Mouse (Mus musculus): ENCODE measurements around the gene Ubr2. TPM values are rescaled to one million over a fixed set of nuclear protein-coding genes. Genes with fewer than 3 reads are reported as not detected.

The Ubr2 gene
- total and polyA plus RNA-seq, 3 experiments, result 15.3 to 353 (median 33.8) TPM

GRCm38 (mm10) chr17:47042866-47043265, 32.5 kb upstream of the Ubr2 start:
- no peak for DNase-seq (ENCODE audit: low read depth, low spot score)
- Histone ChIP-seq H3K4me3 (ENCODE audit: control insufficient read depth in 1 of 2, insufficient read depth in 1 of 2, low read depth in 2 of 2, low read length in 2 of 2) (no peak overlapping the region), H3K36me3 (ENCODE audit: control insufficient read depth in 1 of 2, insufficient read depth in 2 of 2, low read length in 2 of 2) (no peaks in the 10 kb centered on the region), H3K27me3 (ENCODE audit: control insufficient read depth in 1 of 2, insufficient read depth in 2 of 2, low read length in 2 of 2) (peaks cover 12 to 14% of the 10 kb centered on the region in 2 experiments), H3K4me1 (ENCODE audit: control insufficient read depth in 1 of 2, insufficient read depth in 2 of 2, low read length in 2 of 2) (0 out of 4 replicates have a peak, but pooled peaks cover 0 to 3% of the 10 kb centered on the region in 2 experiments), H3K79me2 (ENCODE audit: control insufficient read depth, insufficient read depth, low read length, poor library complexity) (no peaks in the 10 kb centered on the region), H3K27ac (ENCODE audit: control insufficient read depth, low read depth, low read length) (no peak overlapping the region), H3K9me3 (replicated peaks; ENCODE audit: insufficient read depth, low read length) (no peaks in the 10 kb centered on the region), H3K9ac (ENCODE audit: control insufficient read depth, low read depth, low read length, poor library complexity, severe bottlenecking) (no peak overlapping the region)
- no peak for TF ChIP-seq MAX (IDR thresholded peaks at IDR 0.05; ENCODE audit: low read length)
- no peak for TF ChIP-seq MAZ (IDR thresholded peaks at IDR 0.05; ENCODE audit: low read depth, low read length)
- TF ChIP-seq KAT2A (conservative IDR thresholded peaks at IDR 0.05; ENCODE audit: low read depth, low read length), result no peak
- TF ChIP-seq MEF2A (IDR thresholded peaks at IDR 0.05; ENCODE audit: extremely low read depth, insufficient replicate concordance, low read depth, low read length, poor library complexity, severe bottlenecking), result no peak
- TF ChIP-seq CHD1 (IDR thresholded peaks at IDR 0.05; ENCODE audit: low read depth, low read length), result no peak
- no peak for TF ChIP-seq TCF12 (IDR thresholded peaks at IDR 0.05; ENCODE audit: low read depth, low read length)
- no peak for TF ChIP-seq USF2 (IDR thresholded peaks at IDR 0.05; ENCODE audit: borderline replicate concordance in 1 of 2, insufficient read depth in 1 of 2, low read depth in 1 of 2, low read length in 2 of 2)
- no peak for TF ChIP-seq POLR2AphosphoS2 (IDR thresholded peaks at IDR 0.05; ENCODE audit: low read length)
- no peak for TF ChIP-seq CHD2 (IDR thresholded peaks at IDR 0.05; ENCODE audit: low read length)
- no peak for TF ChIP-seq NRF1 (IDR thresholded peaks at IDR 0.05; ENCODE audit: insufficient read depth, low read depth, low read length, poor library complexity, severe bottlenecking)
- TF ChIP-seq ZMIZ1 (IDR thresholded peaks at IDR 0.05; ENCODE audit: low read depth, low read length), result no peak
- TF ChIP-seq MYC (IDR thresholded peaks at IDR 0.05; ENCODE audit: low read depth, low read length), result no peak
- TF ChIP-seq POLR2AphosphoS5 (IDR thresholded peaks at IDR 0.05; ENCODE audit: borderline replicate concordance, low read depth, low read length), result no peak
- TF ChIP-seq MYB (IDR thresholded peaks at IDR 0.05; ENCODE audit: low read depth, low read length), result no peak
- no peak for TF ChIP-seq BHLHE40 (IDR thresholded peaks at IDR 0.05; ENCODE audit: borderline replicate concordance, low read depth, low read length)

- TF ChIP-seq SMC3 (IDR thresholded peaks at IDR 0.05; ENCODE audit: low read depth, low read length) (peak; percentile 87), USF1 (IDR thresholded peaks at IDR 0.05; ENCODE audit: low read depth, low read length) (no peak), MAX (IDR thresholded peaks at IDR 0.05; ENCODE audit: low read length) (no peak), CHD1 (IDR thresholded peaks at IDR 0.05; ENCODE audit: low read depth, low read length) (no peak), CTCF (IDR thresholded peaks at IDR 0.05 in 2 of 3, conservative IDR thresholded peaks at IDR 0.05 in 1 of 3; ENCODE audit: control insufficient read depth in 1 of 3, insufficient read depth in 1 of 3, low read depth in 2 of 3, low read length in 3 of 3, poor library complexity in 1 of 3, severe bottlenecking in 1 of 3) (peak; percentile 95 to 99 (median 98)), POLR2AphosphoS2 (IDR thresholded peaks at IDR 0.05; ENCODE audit: low read length) (no peak), ZC3H11A (IDR thresholded peaks at IDR 0.05; ENCODE audit: low read depth, low read length) (peak; percentile 87), RAD21 (IDR thresholded peaks at IDR 0.05; ENCODE audit: low read depth, low read length) (peak; percentile 95)
- Histone ChIP-seq H3K36me3 (ENCODE audit: control insufficient read depth in 1 of 2, insufficient read depth in 2 of 2, low read length in 2 of 2) (no peaks in the 10 kb centered on the region), H3K9ac (ENCODE audit: control insufficient read depth, low read depth, low read length, poor library complexity, severe bottlenecking) (peak overlapping the region; percentile 29; the same call in 1 of the 2 replicates), H3K27ac (ENCODE audit: control insufficient read depth, low read depth, low read length) (no peak overlapping the region), H3K79me2 (ENCODE audit: control insufficient read depth, insufficient read depth, low read length, poor library complexity) (no peaks in the 10 kb centered on the region), H3K9me3 (replicated peaks; ENCODE audit: insufficient read depth, low read length) (no peaks in the 10 kb centered on the region), H3K4me1 (ENCODE audit: control insufficient read depth in 1 of 2, insufficient read depth in 2 of 2, low read length in 2 of 2) (0 out of 4 replicates have a peak, but pooled peaks cover 0 to 3% of the 10 kb centered on the region in 2 experiments), H3K27me3 (ENCODE audit: control insufficient read depth in 1 of 2, insufficient read depth in 2 of 2, low read length in 2 of 2) (peaks cover 6 to 13% of the 10 kb centered on the region in 2 experiments), H3K4me3 (ENCODE audit: control insufficient read depth in 1 of 2, insufficient read depth in 1 of 2, low read depth in 2 of 2, low read length in 2 of 2) (peak overlapping the region; percentile 31 to 50; a peak in 3 of 4 replicates)
- peak; percentile 79 for DNase-seq (ENCODE audit: low read depth, low spot score)
Measured at GRCm38 (mm10) chr17:47038844-47039803, 28.8 kb upstream of the Ubr2 start.

All from MEL (cell line).